Mouse (Mus musculus) liver, embryonic 14.5 days (tissue): Measurements from ENCODE around the gene Cwc27.

Experiments used
- CTCF ChIP-seq: IDR thresholded peaks from 2 replicates; pipeline ENCODE4 v1.5.1; 2016; ENCODE audit warnings: antibody characterized with exemption, low read depth, control low read depth
- EP300 ChIP-seq: IDR thresholded peaks from 2 replicates; pipeline ENCODE4 v1.6.1; 2016; ENCODE audit warnings: antibody characterized with exemption, low read depth

DNA sequence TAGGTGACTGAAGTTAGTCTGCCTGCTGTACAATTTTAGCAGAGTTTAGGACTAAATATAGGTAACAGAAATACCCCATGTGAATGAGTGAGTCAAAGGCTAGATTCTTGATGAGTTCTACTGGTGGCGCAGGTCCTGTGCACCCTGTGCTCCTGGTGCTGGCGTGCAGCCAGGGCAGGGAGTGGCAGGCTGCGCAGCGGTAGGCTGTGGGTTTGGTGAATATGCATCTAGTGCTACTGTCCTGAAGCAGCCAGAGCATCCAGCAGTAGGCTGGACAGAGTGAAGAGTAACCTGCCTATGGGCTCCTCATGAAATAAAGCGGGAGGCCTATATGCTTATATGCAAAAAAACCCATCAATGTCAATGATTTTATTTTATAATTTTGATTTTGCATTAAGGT, 186.1 kb downstream of the Cwc27 start:
- no peak for TF ChIP-seq CTCF
- TF ChIP-seq EP300 = no peak
